16 mouse cellular contexts compared by ENCODE assay signal in genomic region chr7:136365318-136366211, GRCm38 (mm10).
DNase-seq lines count a peak whose midpoint lies in the region; ATAC-seq lines count a peak whose summit lies in the region.
"Had no signal": no experiment of that assay in that cellular context is flagged by ENCODE, and none has a peak within 500 bp of the region (broad histone marks: within the 10 kb centered on the region; RNA-seq: fewer than 3 reads in every experiment).

No protein-coding gene starts in this region.

- peak; percentile 34 for DNase-seq in forebrain, embryonic 14.5 days (ENCODE audit: low spot score)
- no peak for DNase-seq in forebrain, embryonic 11.5 days (ENCODE audit: low spot score)
- peak; percentile 57 to 59 for DNase-seq in cerebellum, postnatal 25 days
- no peak for DNase-seq in lung, postnatal 4 days
- DNase-seq in spleen, postnatal 36 days (ENCODE audit: low spot score in 2 of 2): no peak
- DNase-seq: adrenal gland, postnatal 25 days; gastrocnemius, postnatal 10 days; layer of hippocampus, postnatal 36 days had no signal

- no peak overlapping the region for H3K9ac ChIP-seq in forebrain, embryonic 14.5 days (ENCODE audit: low read length)
- no peak overlapping the region for H3K9ac ChIP-seq in forebrain, embryonic 11.5 days (ENCODE audit: low read length)
- H3K9ac ChIP-seq in midbrain, embryonic 13.5 days (replicated peaks): no peak overlapping the region
- H3K9ac ChIP-seq in midbrain, embryonic 16.5 days (ENCODE audit: low read depth, low read length): no peak overlapping the region
- no peak overlapping the region for H3K9ac ChIP-seq in limb, embryonic 15.5 days
- H3K9ac ChIP-seq: heart, embryonic 13.5 days; kidney, embryonic 15.5 days; liver, embryonic 12.5 days had no signal

- no peak overlapping the region for H3K4me2 ChIP-seq in forebrain, embryonic 14.5 days (ENCODE audit: low read length)
- no peak overlapping the region for H3K4me2 ChIP-seq in forebrain, embryonic 11.5 days (ENCODE audit: low read depth, low read length, severe bottlenecking)
- H3K4me2 ChIP-seq in midbrain, embryonic 13.5 days (replicated peaks): no peak overlapping the region
- no peak overlapping the region for H3K4me2 ChIP-seq in midbrain, embryonic 16.5 days (ENCODE audit: low read length)
- no peak overlapping the region for H3K4me2 ChIP-seq in limb, embryonic 15.5 days
- H3K4me2 ChIP-seq: heart, embryonic 13.5 days; kidney, embryonic 15.5 days; liver, embryonic 12.5 days had no signal

- no peak overlapping the region for H3K27ac ChIP-seq in forebrain, embryonic 14.5 days (ENCODE audit: low read depth, low read length)
- H3K27ac ChIP-seq in forebrain, embryonic 11.5 days (ENCODE audit: low read depth, low read length): no peak overlapping the region
- H3K27ac ChIP-seq in midbrain, embryonic 13.5 days: no peak overlapping the region
- H3K27ac ChIP-seq in midbrain, embryonic 16.5 days (ENCODE audit: low read length): no peak overlapping the region
- H3K27ac ChIP-seq in limb, embryonic 15.5 days: no peak overlapping the region
- H3K27ac ChIP-seq: heart, embryonic 13.5 days; kidney, embryonic 15.5 days; liver, embryonic 12.5 days had no signal

- no peaks in the 10 kb centered on the region for H3K9me3 ChIP-seq in forebrain, embryonic 14.5 days (replicated peaks; ENCODE audit: control insufficient read depth, low read length)
- no peaks in the 10 kb centered on the region for H3K9me3 ChIP-seq in forebrain, embryonic 11.5 days (ENCODE audit: control insufficient read depth, low read length)
- H3K9me3 ChIP-seq in midbrain, embryonic 13.5 days: no peaks in the 10 kb centered on the region
- H3K9me3 ChIP-seq in midbrain, embryonic 16.5 days (replicated peaks; ENCODE audit: control insufficient read depth, low read length, poor library complexity, severe bottlenecking): no peaks in the 10 kb centered on the region
- no peaks in the 10 kb centered on the region for H3K9me3 ChIP-seq in limb, embryonic 15.5 days
- H3K9me3 ChIP-seq: heart, embryonic 13.5 days; kidney, embryonic 15.5 days; liver, embryonic 12.5 days had no signal

- WGBS in forebrain, embryonic 14.5 days: 49% methylated on average over 7 of the region's 7 CpGs
- 70% methylated on average over 7 of the region's 7 CpGs for WGBS in forebrain, embryonic 11.5 days
- WGBS in midbrain, embryonic 13.5 days: 39% methylated on average over 7 of the region's 7 CpGs
- WGBS in midbrain, embryonic 16.5 days: 37% methylated on average over 7 of the region's 7 CpGs
- WGBS in limb, embryonic 15.5 days: 59% methylated on average over 7 of the region's 7 CpGs

- no peaks in the 10 kb centered on the region for H3K36me3 ChIP-seq in forebrain, embryonic 14.5 days (ENCODE audit: control insufficient read depth, insufficient read depth, low read length)
- no peaks in the 10 kb centered on the region for H3K36me3 ChIP-seq in forebrain, embryonic 11.5 days (ENCODE audit: control insufficient read depth, insufficient read depth, low read length)
- no peaks in the 10 kb centered on the region for H3K36me3 ChIP-seq in midbrain, embryonic 13.5 days
- no peaks in the 10 kb centered on the region for H3K36me3 ChIP-seq in midbrain, embryonic 16.5 days (ENCODE audit: control insufficient read depth, insufficient read depth, low read length)
- no peaks in the 10 kb centered on the region for H3K36me3 ChIP-seq in limb, embryonic 15.5 days
- H3K36me3 ChIP-seq: G1E; heart, embryonic 13.5 days; kidney, embryonic 15.5 days; liver, embryonic 12.5 days had no signal

- peak; percentile 50 for ATAC-seq in forebrain, embryonic 14.5 days
- ATAC-seq in forebrain, embryonic 11.5 days (replicated peaks; ENCODE audit: low FRiP score): no peak
- peak; percentile 66 for ATAC-seq in midbrain, embryonic 13.5 days
- ATAC-seq in midbrain, embryonic 16.5 days: no peak
- 0 out of 2 replicates have a peak, but pooled peaks have one; percentile 35 for ATAC-seq in limb, embryonic 15.5 days (ENCODE audit: insufficient number of reproducible peaks, low FRiP score, low TSS enrichment, low read depth)
- ATAC-seq: liver, embryonic 12.5 days; lung, postnatal 0 days had no signal

- no peaks in the 10 kb centered on the region for H3K27me3 ChIP-seq in forebrain, embryonic 14.5 days (replicated peaks; ENCODE audit: control insufficient read depth, insufficient read depth, low read length)
- H3K27me3 ChIP-seq in forebrain, embryonic 11.5 days (ENCODE audit: control insufficient read depth, insufficient read depth, low read length): no peaks in the 10 kb centered on the region
- no peaks in the 10 kb centered on the region for H3K27me3 ChIP-seq in midbrain, embryonic 13.5 days
- no peaks in the 10 kb centered on the region for H3K27me3 ChIP-seq in midbrain, embryonic 16.5 days (ENCODE audit: control insufficient read depth, insufficient read depth, low read depth, low read length)
- no peaks in the 10 kb centered on the region for H3K27me3 ChIP-seq in limb, embryonic 15.5 days
- H3K27me3 ChIP-seq: heart, embryonic 13.5 days; kidney, embryonic 15.5 days; liver, embryonic 12.5 days had no signal

- H3K4me3 ChIP-seq in forebrain, embryonic 14.5 days (ENCODE audit: low read depth, low read length): no peak overlapping the region
- no peak overlapping the region for H3K4me3 ChIP-seq in forebrain, embryonic 11.5 days (ENCODE audit: low read depth, low read length)
- H3K4me3 ChIP-seq in midbrain, embryonic 13.5 days (replicated peaks): no peak overlapping the region
- no peak overlapping the region for H3K4me3 ChIP-seq in midbrain, embryonic 16.5 days (ENCODE audit: low read depth, low read length)
- H3K4me3 ChIP-seq in limb, embryonic 15.5 days: no peak overlapping the region
- H3K4me3 ChIP-seq: heart, embryonic 13.5 days; kidney, embryonic 15.5 days; liver, embryonic 12.5 days had no signal

- H3K4me1 ChIP-seq in forebrain, embryonic 14.5 days (ENCODE audit: control insufficient read depth, insufficient read depth, low read length): no peaks in the 10 kb centered on the region
- no peaks in the 10 kb centered on the region for H3K4me1 ChIP-seq in forebrain, embryonic 11.5 days (replicated peaks; ENCODE audit: control insufficient read depth, insufficient read depth, low read length)
- peaks cover 14% of the 10 kb centered on the region for H3K4me1 ChIP-seq in midbrain, embryonic 13.5 days (replicated peaks)
- H3K4me1 ChIP-seq in midbrain, embryonic 16.5 days (ENCODE audit: control insufficient read depth, insufficient read depth, low read length): no peaks in the 10 kb centered on the region
- H3K4me1 ChIP-seq in limb, embryonic 15.5 days: no peaks in the 10 kb centered on the region
- H3K4me1 ChIP-seq: heart, embryonic 13.5 days; liver, embryonic 12.5 days had no signal

Comparison
In these comparisons a context has a peak if more than half of its experiments do, and no peak if none do; other contexts are left out.
1. ATAC-seq: peak in forebrain, embryonic 14.5 days (single experiment), midbrain, embryonic 13.5 days (single experiment) and limb, embryonic 15.5 days (single experiment); none in forebrain, embryonic 11.5 days (single experiment) and midbrain, embryonic 16.5 days (single experiment).
2. DNase-seq: peak in forebrain, embryonic 14.5 days (single experiment) and cerebellum, postnatal 25 days (2 of 2); none in forebrain, embryonic 11.5 days (single experiment), lung, postnatal 4 days (0 of 2) and spleen, postnatal 36 days (0 of 2).